Mouse (Mus musculus) ovary, postnatal 14 days (tissue): ENCODE results near the gene Tank.
A peak's percentile ranks its signal among the peaks of the same experiment; 100 is the strongest.

Source experiments
- DNase-seq: peaks from one replicate; pipeline ENCODE4 v3.0.0; 2022; ENCODE audit warnings: low spot score

The Tank gene

DNA sequence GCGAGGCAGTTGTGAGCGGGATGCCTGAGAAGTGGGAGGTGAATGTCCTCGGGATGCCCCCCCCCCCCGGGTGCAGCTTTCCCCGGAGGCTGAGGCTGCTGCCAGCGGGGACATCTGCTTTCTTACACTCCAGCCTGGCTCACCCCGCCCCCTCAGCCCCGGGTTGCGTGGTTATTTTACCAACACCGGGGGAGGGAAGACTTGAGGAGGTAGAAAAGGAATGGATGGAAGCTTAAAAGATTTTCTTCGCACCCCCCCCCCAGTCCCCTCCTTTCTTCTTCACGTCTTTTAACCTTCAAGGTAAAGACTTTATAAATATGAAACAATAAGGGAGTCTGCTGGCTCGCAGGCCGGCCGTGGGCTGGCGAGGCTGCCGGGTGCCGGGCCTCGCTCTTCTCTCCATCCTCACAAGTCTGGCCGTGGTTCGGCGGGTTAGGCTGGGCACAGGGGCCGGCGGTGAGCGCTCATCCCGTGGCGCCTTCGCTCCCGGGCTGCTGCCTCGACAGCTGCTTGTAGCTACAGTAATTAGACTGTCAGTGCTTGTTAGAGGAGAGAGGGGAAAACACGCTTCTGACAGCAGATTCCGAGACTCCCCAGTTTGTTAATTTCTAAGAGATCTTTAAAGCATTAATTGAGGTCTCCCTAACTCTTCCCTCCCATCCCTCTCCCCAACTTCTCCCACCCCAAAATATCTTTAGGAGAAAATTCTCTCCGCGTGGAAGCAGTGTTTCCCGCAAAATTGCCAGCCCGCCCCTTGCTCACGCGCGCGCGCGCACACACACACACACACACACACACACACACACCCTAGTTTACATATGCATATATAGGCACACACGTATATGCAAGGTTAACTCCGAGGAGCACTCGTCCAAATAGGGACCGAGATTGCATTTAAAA, 77.2 kb downstream of the Tank start:
- DNase-seq, result peak; percentile 4

DNA sequence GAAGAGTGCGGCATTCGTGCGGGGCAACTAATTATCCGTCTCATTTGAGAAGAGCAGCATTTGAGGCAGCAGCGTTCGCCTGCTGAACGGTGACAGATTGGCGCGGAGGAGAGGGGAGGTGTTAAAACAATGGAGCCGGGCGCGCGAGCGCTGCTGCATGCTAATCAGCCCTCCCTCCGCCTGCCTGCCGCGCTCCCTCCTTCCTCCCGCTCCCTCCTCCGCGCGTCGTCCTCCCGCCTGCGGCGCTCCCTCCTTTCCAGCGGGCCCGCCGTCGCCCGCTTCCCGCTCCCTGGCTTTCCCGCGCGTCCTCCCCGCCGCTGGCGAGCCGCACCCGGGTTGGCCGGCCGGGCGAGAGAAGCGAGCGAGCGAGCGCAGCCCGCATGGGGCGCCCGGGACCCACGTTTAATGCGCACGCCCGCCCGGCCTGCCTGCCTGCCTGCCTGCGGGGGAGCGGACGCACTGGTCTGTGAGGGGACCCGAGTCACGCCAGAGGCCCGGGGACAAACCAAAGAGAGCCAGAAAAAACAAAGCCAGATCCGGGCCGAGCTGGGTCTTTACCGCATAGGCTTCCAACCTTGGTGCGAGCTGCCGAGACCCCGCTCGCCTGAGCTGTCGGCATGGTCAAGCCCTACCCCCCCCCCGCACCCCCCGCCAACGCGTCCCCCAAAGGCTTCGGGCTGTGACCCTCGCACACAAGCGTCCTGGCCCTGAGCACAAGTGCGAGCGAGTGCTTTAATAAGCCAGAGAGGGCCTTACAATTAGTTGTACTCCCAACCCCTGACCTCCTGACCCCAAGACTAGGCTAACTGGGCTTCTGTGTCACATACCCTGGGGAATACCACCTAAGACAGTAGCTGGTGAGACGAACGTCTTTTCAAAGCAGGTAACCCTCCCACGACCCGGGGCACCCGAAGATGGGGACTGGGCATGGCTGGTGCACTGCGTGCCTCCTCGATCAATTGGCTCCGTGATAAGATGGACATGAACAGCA, 78.3 kb downstream of the Tank start:
- peak; percentile 18 for DNase-seq

- DNase-seq, result no peak
Measured at GRCm38 (mm10) chr2:61659254-61659653, 80.9 kb downstream of the Tank start.

DNA sequence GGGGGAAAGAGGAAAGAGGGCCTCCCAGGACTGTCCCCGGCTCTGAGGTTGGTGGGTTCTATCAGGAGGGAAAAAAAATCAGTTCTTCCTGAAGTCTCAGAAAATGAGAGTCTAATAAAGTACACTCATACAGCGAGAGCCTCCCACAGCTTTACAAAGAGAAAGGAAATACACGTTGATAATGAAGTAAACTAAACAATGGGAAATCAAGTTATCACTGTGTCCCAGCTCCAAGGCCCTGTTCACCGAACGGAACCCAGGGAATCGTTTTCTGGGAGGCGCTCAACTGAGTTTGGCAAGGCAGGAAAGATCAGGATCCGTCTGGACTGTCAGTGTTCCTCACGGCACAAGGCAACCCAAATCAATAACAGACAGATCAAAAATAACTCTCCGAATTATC, 84.4 kb downstream of the Tank start:
- DNase-seq, result no peak

DNA sequence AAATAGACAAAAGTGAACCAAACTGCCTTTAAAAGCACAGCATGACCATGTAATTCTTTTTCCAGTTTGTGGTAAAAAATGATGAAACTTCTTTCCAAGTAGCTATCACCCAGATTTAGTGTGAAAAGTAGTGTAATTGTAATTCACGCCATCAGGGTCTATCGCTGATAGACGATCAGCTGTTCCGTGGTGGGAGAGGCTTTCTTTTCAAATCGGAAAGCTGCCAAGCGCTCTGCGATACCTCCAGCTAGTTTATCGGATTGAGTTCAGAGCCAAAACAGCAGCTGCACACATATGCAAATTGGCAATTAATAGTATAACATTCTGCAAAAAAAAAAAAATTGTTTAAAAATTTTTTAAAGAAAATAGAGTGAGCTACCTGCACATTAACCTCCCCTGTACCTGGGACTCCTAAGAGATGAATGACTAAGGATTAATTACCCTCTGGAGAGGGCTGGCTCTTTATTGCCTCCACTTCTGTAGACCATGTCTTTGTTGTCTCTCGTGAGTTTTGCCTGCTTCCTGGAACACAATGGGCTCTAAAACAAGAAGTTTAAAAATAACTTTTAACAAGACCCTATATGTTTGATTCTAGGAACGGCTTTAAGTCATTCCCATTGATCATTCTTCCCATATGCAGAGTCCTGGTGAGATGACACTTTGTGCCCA, 85.3 kb downstream of the Tank start:
- no peak for DNase-seq

DNA sequence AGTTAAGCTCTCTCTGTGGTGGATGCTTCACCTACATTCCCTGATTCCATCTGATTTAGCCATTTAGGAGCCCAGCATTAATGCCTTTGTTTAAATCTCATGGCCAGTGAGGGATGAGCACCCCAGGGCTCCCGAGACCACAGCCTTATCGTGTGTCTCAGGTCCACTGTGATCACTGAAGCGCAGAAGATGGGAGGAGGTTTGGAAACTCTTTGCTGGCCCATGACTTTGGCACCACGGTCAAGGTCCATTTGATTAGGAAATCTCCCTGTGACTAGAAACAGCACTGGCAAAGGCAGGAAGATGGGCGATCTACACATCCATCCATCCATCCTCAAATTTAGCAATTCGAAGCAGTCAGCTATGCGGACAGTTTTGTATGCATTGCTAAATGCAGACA, 89.0 kb downstream of the Tank start:
- DNase-seq, result no peak

DNA sequence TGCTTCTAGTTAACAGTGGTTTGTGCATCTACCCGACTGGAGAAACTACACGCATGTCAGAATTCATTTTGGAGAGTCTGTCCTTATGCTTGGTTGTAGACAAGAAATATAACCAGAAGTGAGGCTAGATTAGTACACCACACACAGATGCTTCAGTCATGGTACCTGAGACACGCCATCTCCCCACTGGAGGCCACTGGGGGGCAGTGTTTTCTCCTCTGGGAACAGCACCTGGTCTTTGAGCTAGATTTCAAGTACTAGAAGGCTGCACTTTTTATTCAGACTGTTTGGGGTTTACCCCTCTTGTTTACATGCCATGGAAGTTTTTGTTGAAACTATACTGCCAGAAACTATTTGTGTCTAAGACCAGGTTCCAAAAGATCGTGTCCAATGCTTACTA, 89.9 kb downstream of the Tank start:
- peak; percentile 11 for DNase-seq

GRCm38 (mm10) chr2:61674555-61674954, 96.2 kb downstream of the Tank start:
- DNase-seq, result no peak

GRCm38 (mm10) chr2:61681572-61681971, 103.2 kb downstream of the Tank start:
- DNase-seq, result no peak

- DNase-seq, result no peak
Measured at GRCm38 (mm10) chr2:61686533-61686932, 108.1 kb downstream of the Tank start.

DNA sequence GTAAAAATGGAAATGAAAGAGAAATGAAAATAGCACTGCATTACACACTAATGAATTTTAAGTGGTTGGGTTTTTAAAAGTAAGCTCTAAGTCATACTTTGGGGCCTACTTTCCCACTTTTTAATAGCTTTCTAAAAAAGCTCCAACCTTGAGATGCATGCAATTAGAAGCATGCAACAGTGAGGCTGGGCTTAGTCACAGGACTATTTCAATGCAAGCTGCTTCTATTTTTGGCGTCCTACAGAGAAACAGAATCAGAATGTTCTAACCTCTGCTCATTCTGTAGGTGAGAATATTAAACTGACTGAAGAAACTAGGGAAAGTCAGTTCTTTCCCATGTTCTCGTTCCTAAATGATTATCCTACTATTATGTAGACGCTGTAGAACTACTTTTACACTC, 110.7 kb downstream of the Tank start:
- no peak for DNase-seq
